Mouse (Mus musculus): ENCODE measurements at regions not wholly inside any gene's neighbourhood (a gene's known extent, or its start where the extent isn't known, plus 50 kb on each side); places are given as distances from the start of the nearest gene placed in this dataset.

DNA sequence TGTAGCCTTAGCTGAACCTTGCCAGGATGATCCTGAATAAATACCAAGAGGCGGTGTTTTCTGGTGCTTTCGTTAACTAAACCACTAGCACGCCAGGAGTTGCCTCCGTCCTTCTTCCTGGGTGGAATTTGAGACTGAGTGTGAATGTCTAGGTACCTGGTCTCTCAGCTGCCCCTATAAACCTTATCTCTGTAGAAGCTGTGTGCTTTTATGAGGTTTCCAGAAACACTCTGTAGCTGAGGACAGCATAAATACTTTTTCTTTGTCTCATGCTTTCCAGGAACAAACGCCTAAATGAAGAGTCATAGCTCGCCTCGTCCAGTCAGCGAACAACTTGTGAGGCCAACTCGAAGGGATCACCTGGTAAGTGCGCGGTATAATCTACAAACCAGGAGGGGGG lies 143.6 kb upstream of the Tsc22d1 start:
- TF ChIP-seq CTCF (IDR thresholded peaks at IDR 0.05; ENCODE audit: low read depth) (no peak), EP300 (IDR thresholded peaks at IDR 0.05; ENCODE audit: low read depth) (no peak)

All from liver, embryonic 14.5 days (tissue).